Mouse (Mus musculus) megakaryocyte progenitor cell, adult 5-6 weeks (primary cell): ENCODE measurements around the gene Pax5. TPM values are rescaled to one million over a fixed set of nuclear protein-coding genes. Genes with fewer than 3 reads are reported as not detected.
"Not testable (repeated sequence)": the region's sequence is repeated elsewhere in the genome, so short reads cannot be mapped to it uniquely, and the experiment has no call there.

Experiments used
- ATAC-seq: replicated peaks from 2 replicates; pipeline ENCODE4 v1.8.0; 2016; ENCODE audit warnings: mild to moderate bottlenecking, moderate TSS enrichment, inconsistent platforms; ENCODE audit not compliant: poor library complexity
- total RNA-seq, 2 experiments: library from RNA; stranded (forward) in 1 of 2; stranded (reverse) in 1 of 2; fragments of 157-497, 149-512 nt in 1 of 2; fragments of 200-1000 nt in 1 of 2; gene quantifications; 2 replicates each; pipeline versions ENCODE4 v1.2.3 to v1.2.4; 2015 to 2017

Pax5 gene
- total RNA-seq (2015) = 0.10 TPM in 1 of 2 replicates, not detected in the other
- not detected in 2 replicates for total RNA-seq (2017)

DNA sequence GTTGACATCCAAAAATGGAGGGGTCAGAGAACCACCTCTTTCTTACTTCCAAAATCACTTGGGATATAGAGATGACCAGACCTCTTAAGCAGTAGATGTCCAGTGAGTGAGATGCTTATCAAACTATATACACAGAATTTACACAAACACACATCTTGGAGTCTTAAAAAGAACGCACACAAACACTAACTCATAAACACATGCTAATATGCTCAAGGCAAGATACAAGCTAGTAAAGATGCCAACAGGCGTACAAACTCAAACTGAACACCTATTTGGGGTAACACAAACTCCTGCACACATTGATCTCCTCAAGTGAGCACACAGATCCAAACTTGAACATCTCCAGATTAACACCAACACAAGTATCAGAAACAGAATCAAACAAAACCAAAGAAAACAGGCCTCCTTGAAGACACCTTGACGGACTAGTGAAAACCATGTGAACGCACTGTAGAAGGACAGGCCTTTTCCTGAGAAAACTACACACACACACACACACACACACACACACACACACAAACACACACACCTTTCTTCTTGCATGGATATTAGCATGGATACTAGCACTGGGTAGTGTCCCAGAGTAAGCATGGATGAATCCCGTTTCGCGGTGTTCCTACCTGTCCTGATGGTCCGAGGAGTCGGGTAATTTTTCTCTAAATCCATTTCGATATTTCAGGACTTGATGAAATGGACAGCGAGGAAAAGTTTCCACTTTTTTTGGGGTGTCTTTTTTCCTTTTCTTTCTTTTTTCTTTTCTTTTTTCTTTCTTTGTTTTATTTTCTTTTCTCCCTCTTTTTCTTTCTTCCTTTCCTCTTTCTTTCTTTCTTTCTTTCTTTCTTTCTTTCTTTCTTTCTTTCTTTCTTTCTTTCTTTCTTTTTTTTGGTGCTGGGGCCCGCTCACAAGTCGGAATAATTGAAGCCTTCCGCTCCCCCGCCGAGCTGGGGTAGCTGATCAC is at the start of gene Pax5:
Gene Pax5 (minus strand): TSS at position 748 of the 961 bp plus-strand sequence.
- no peak for ATAC-seq

DNA sequence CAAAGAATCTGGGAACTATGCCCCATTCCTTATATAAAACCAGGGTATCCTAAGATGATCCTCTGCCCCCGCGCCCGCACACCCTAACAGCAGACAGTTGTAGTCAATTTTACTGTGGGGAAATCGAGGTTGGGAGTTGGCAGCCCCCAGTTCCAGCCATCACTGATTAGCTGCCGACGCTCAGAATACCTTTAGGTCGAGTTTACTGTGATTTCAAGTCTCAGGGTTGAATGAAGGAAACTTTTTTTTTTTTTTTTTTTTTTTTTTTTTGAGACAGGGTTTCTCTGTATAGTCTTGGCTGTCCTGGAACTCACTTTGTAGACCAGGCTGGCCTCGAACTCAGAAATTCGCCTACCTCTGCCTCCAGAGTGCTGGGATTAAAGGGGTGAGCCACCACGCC is 46.8 kb upstream of the Pax5 start:
- ATAC-seq = not testable (repeated sequence)

GRCm38 (mm10) chr4:44756134-44756951 is 46.1 kb upstream of the Pax5 start:
- ATAC-seq = peak; percentile 95

DNA sequence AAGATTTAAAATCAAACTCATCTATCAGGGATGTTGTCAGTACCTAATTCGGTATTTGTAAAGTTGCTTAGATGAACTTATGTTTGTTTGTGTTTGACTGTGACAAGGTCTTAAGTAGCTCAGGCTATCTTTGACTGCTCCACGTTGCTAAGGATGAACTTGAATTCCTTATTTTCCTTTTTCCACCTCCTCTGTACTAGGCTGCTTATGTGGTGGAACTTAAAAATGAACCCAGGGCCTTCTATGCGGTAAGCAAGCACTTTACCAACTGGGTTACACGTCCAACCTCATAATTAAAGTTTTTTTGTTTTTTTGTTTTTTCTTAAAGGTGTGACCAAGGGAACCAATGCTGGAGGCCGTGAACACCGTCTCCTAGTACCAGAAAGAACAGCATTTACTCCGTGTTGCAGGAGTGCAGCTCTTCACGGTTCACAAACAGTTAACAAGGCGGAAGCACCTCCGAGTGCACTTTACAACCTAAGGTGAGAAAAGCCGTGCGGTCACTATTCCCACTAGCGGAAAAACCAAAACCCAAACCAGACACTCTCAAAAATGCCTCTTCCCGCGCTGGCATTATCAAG is 45.4 kb upstream of the Pax5 start, which contains the start of gene Zcchc7:
Gene Zcchc7 (plus strand): TSS at position 325 of the 581 bp plus-strand sequence.
- peak; percentile 36 for ATAC-seq

DNA sequence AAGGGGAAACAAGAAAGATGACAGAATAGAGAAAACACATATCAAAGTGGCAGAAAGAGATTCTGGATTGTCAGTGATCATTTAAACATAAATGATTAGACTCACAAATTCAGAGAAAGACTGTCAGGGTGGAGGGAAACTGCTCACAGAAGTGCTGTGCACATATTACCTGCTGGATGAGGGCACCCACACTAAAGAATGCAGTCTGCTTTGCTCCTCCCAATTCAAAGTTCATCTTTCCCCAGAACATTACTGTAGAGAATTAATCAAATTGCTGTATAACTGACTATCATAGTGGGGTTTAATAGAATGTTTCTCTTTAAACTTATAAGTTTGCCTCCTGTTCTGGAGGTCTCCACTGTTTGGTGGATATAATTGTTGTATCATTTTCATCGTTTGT is 30.2 kb upstream of the Pax5 start:
- ATAC-seq = no peak

GRCm38 (mm10) chr4:44721237-44721636 is 10.9 kb upstream of the Pax5 start:
- no peak for ATAC-seq

DNA sequence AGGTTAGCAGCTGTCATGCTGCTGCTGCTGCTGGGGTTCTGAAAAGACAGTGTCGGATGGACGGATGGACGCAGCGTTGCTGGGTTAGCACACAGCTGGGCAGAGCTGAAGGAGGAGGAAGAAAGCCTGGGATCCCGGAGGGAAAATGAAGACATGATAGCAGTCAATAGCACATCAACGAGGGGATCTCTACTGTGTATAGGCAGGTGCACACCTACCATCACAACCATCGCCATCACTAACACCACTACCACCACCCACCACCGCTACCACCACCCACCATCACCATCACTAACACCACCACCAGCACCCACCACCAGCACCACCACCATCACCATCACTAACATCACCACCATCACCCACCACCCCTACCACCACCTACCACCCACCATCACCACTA is 9.8 kb upstream of the Pax5 start:
- no peak for ATAC-seq

DNA sequence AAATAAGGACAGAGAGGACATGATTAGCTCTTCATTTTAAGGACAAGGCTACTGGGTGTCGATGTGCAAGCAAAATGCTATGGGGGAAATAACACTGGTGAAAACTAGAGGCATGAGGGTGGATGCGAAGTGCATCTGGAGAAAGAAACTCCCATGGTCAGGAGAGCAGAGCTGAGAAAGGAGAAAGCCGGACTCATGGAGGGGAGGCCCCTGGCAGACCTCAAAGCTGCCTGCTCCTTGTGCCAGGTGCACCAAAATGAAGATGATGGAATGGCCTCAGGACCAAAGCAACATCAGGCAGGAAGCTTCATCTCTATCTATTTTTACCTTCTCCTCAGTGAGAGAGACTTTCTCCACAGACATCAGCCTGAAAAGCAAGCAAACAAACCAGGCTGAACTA is 7.4 kb upstream of the Pax5 start:
- no peak for ATAC-seq

GRCm38 (mm10) chr4:44716391-44716790 is 6.1 kb upstream of the Pax5 start:
- no peak for ATAC-seq

GRCm38 (mm10) chr4:44715621-44716160 is 5.4 kb upstream of the Pax5 start:
- no peak for ATAC-seq

GRCm38 (mm10) chr4:44714111-44714621 is 3.9 kb upstream of the Pax5 start:
- no peak for ATAC-seq

DNA sequence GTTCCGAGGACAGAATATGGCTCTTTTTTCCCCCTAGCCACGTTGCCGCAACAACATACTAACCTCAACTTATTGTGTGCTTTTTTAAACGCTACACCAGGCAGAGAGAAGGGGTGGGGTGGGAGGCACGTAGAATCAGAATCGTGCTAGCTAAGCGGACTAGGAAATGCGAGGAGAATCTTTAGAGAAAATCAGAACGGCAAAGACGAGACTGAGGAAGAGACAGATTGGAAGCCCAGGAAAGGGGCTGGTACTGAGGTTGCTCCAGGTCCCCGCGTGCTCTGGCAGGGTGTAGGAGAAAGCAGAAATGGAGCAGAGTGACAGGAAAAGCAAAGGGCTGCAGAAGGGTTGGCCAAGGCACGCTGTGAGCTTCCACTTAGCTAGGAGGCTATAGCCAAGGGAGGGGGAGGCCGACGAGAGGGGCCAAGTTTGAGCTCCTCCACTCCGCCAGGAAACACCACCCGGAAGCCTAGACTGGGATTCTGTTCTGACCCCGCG is 3.3 kb upstream of the Pax5 start:
- ATAC-seq = no peak

DNA sequence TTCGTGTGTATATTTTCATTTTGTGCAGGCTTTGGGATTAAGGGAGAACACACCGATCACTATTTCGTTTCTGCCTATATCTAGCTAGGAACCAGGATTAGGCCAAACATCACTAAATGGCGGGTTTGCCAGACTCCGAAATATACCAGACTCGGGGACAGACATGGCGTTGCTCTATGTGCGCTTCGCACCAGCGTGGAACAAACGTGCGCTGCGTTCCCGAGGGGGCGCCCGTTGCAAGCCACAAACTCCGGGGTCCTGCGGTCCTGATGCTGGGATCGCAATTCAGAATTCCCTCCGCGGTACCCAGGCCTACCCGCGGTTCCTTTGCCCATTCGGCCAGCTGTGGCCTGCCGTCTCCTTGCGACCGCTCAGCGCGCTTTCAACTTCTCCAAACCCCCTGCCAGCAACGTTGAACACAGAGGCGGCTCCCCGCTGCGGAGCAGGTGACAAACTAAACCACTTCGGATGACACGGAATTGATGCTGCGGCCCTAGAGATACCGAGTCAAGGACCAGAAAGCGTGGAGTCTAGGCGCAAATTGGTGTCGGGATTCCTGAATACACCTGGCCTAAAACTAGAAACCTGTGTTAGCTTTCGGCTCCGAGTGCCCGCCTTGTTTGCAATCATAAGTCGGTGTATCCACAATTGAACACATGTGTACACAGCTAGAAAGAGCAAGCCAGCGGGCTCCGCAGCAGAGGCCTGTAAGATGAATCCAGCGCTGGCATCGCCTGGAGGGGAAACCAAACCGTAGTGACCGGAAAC is 2.7 kb upstream of the Pax5 start:
- ATAC-seq = no peak

- ATAC-seq = no peak
Measured at GRCm38 (mm10) chr4:44712051-44712700, 1.9 kb upstream of the Pax5 start.

DNA sequence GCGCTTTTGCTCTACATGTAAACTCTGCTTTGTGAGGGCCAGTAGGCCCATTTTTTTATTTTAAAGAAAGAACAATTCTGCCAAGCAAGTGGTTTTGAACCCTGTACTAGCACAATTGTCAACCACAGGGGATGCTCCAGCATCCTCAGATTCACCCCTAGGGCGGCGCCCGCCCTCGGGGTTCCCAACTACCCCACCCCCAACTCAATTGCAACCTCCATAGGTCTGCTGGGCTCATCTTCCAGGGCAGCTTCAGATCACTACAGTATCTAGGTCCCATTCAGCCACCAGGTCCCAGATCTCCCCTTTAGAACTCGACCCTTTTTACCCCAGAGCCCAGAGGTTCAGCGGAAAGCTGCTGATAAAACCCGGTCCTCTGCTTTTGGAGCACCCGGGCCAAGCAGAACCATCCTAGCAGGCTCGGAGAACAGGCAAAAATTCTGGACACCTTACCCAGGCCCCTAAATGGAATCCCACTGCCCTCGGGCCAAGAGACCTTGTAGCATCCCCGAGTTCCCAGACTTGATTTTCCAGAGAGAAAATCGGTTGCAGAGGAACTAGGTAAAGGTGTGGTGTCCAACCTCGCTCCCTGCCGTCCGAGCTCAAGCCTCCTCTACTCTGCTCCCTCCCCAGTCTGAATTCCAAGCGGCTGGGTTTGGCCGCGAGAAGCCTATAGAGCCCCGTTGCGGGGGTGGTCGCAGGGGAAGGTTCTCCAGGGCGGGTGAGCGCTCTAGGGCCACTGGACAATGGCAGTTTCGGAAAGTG is 1.0 kb upstream of the Pax5 start:
- ATAC-seq = no peak

DNA sequence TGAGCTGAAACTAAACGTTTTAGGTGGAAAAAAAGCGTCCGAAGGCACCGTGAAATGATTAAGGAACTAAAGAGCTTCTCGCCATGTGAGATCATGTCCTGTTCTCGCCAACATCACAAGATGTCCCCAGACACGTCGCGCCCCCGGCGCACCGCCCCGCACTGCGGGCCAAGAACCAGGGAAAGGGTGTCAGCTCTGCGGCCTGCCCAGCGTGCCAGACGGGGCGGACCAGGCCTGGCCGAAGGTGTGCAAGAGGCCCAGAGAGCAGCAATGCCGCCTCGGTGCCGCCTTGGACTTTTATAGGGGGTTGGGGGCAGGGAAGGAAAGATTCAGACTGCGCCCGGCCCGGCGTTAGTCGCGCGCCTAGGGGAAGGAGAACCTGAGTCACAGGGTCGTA is 412 bp upstream of the Pax5 start:
- no peak for ATAC-seq

DNA sequence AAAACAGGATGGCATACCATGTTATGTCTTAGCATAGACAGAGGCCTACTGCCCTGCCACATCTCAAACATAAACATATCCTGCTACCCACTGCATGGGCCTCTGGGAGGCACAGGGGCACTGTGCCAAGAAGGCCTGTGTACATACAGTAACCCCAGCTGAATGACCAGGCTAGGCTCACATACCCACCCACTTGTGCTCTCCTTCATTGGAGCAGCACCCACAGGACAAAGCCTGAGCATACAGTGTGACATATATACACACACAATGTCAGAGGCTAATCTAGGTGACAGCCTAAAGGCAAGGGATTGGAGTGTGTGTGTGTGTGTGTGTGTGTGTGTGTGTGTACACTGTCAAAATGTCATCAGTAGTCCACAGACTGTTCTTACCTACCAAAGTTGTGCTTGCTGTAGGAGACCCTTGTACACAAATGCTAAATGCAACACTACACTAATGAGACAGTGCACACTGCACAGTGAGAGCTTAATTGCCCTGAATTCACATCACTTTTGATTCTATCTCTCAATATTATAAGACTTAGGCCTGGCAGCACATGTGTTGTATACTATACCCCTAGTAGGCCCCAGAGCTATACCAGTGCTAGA is 1.1 kb downstream of the Pax5 start:
- no peak for ATAC-seq

DNA sequence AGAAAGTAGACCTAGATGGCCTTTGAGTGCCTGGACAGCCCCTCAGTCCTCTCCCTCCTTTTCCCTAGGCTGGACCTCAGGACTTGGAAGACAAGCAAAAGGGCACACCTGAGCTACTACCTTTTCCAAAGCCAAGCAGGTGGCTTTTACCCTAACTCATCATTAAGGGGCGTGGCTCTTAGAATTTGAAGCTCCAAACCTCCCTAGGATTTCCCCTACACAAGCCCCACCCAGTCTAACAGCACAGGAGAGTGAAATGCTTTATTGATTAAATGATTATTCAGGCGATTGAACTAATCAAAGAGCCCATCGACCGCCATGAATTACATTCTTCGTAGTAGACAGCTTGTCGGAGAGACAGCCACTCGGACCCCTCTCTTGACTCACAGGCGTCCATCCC is 2.0 kb downstream of the Pax5 start:
- ATAC-seq = no peak
